Mouse (Mus musculus) kidney, embryonic 14.5 days (tissue): ENCODE data around the gene Rfpl4. TPM values are rescaled to one million over a fixed set of nuclear protein-coding genes. Genes with fewer than 3 reads are reported as not detected.
A peak's percentile ranks its signal among the peaks of the same experiment; 100 is the strongest.
"Not testable (repeated sequence)": the region's sequence is repeated elsewhere in the genome, so short reads cannot be mapped to it uniquely, and the experiment has no call there.

Experiments used
- ATAC-seq: fragments of 200-750 bp; cut with Nextera tagmentation; 2 replicates; pipeline ENCODE4 v1.8.0; 2017; ENCODE audit warnings: moderate number of reproducible peaks, mild to moderate bottlenecking, moderate TSS enrichment, moderate library complexity; ENCODE audit not compliant: low FRiP score, low TSS enrichment
- H3K27ac ChIP-seq: fragments of 300-500 bp; sonication (generic); 2 replicates; pipeline ENCODE4 v1.5.1; 2014; ENCODE audit warnings: low read depth, mild to moderate bottlenecking, low read length, moderate library complexity, mixed read lengths
- H3K27me3 ChIP-seq: fragments of 300-500 bp; sonication (generic); 2 replicates; pipeline ENCODE4 v1.6.1; 2014; ENCODE audit warnings: mild to moderate bottlenecking, low read length; ENCODE audit not compliant: control insufficient read depth, insufficient read depth
- H3K36me3 ChIP-seq: fragments of 300-500 bp; sonication (generic); 2 replicates; pipeline ENCODE4 v1.6.1; 2014; ENCODE audit warnings: low read length, mixed read lengths; ENCODE audit not compliant: control insufficient read depth, insufficient read depth
- H3K4me1 ChIP-seq: fragments of 300-500 bp; sonication (generic); 2 replicates; pipeline ENCODE4 v1.6.1; 2014; ENCODE audit warnings: low read length, mixed read lengths; ENCODE audit not compliant: control insufficient read depth, insufficient read depth
- H3K4me2 ChIP-seq: fragments of 300-500 bp; sonication (generic); replicated peaks from 2 replicates; pipeline ENCODE4 v1.6.1; 2014; ENCODE audit warnings: low read depth, mild to moderate bottlenecking, low read length
- H3K4me3 ChIP-seq: fragments of 300-500 bp; sonication (generic); 2 replicates; pipeline ENCODE4 v1.5.1; 2014; ENCODE audit warnings: mild to moderate bottlenecking, low read length
- H3K9ac ChIP-seq: fragments of 300-500 bp; sonication (generic); 2 replicates; pipeline ENCODE4 v1.6.1; 2014; ENCODE audit warnings: low read depth, mild to moderate bottlenecking, low read length, moderate library complexity
- H3K9me3 ChIP-seq: fragments of 300-500 bp; sonication (generic); 2 replicates; pipeline ENCODE4 v1.6.1; 2016; ENCODE audit warnings: low read length; ENCODE audit not compliant: control insufficient read depth
- WGBS: fragments of 180-500 bp; shearing (Covaris S2); extraction: QIAGEN DNeasy Blood & Tissue Kit; methylation state at CpG from one replicate; pipeline ENCODE4 v1.1.7; 2014; 5-methylcytosine and 5-hydroxymethylcytosine counted together
- polyA plus RNA-seq: library from polyadenylated mRNA; unstranded; fragments of >200 nt; fragmentation: Nextera tagmentation; extraction: Ambion mirVana; gene quantifications from 2 replicates; pipeline ENCODE4 v1.2.1, GENCODE M21; 2014

Gene Rfpl4
- polyA plus RNA-seq, 1 experiment from 2014 or later, result not detected

GRCm38 (mm10) chr7:5083325-5084105 is 33.2 kb downstream of the Rfpl4 start:
- no peak overlapping the region for H3K9ac ChIP-seq
- no peaks in the 10 kb centered on the region for H3K27me3 ChIP-seq
- WGBS, result 86% methylated on average over 18 of the region's 18 CpGs
- H3K4me2 ChIP-seq, result no peak overlapping the region
- peaks cover 14% of the 10 kb centered on the region for H3K4me1 ChIP-seq
- ATAC-seq, result no peak
- H3K4me3 ChIP-seq, result no peak overlapping the region
- peaks cover 38% of the 10 kb centered on the region for H3K36me3 ChIP-seq
- no peaks in the 10 kb centered on the region for H3K9me3 ChIP-seq
- no peak overlapping the region for H3K27ac ChIP-seq

GRCm38 (mm10) chr7:5081939-5082338 is 34.8 kb downstream of the Rfpl4 start:
- no peak overlapping the region for H3K4me2 ChIP-seq
- no peak for ATAC-seq
- no peaks in the 10 kb centered on the region for H3K27me3 ChIP-seq
- H3K27ac ChIP-seq, result no peak overlapping the region
- H3K4me1 ChIP-seq, result peaks cover 9% of the 10 kb centered on the region
- no peaks in the 10 kb centered on the region for H3K9me3 ChIP-seq
- 96% methylated on average over 2 of the region's 2 CpGs for WGBS
- H3K4me3 ChIP-seq, result no peak overlapping the region
- no peak overlapping the region for H3K9ac ChIP-seq
- H3K36me3 ChIP-seq, result peaks cover 52% of the 10 kb centered on the region

GRCm38 (mm10) chr7:5081241-5081640 is 35.5 kb downstream of the Rfpl4 start:
- no peak for ATAC-seq
- H3K27ac ChIP-seq, result no peak overlapping the region
- H3K9me3 ChIP-seq, result no peaks in the 10 kb centered on the region
- H3K4me1 ChIP-seq, result peaks cover 8% of the 10 kb centered on the region
- H3K4me2 ChIP-seq, result peak overlapping the region; percentile 74
- no peaks in the 10 kb centered on the region for H3K27me3 ChIP-seq
- H3K36me3 ChIP-seq, result peaks cover 55% of the 10 kb centered on the region
- peak overlapping the region; percentile 96 for H3K4me3 ChIP-seq
- WGBS, result 72% methylated on average over 6 of the region's 6 CpGs
- H3K9ac ChIP-seq, result peak overlapping the region; percentile 97

GRCm38 (mm10) chr7:5080815-5081214 is 35.9 kb downstream of the Rfpl4 start:
- Histone ChIP-seq H3K4me3 (peak overlapping the region; percentile 96), H3K9ac (peak overlapping the region; percentile 97), H3K4me1 (peaks cover 8% of the 10 kb centered on the region), H3K27me3 (no peaks in the 10 kb centered on the region), H3K27ac (peak overlapping the region; percentile 97; the same call in 1 of the 2 replicates), H3K9me3 (no peaks in the 10 kb centered on the region), H3K36me3 (peaks cover 56% of the 10 kb centered on the region), H3K4me2 (peak overlapping the region; percentile 74)
- 14% methylated on average over 6 of the region's 6 CpGs for WGBS
- ATAC-seq, result no peak

GRCm38 (mm10) chr7:5080010-5080751 is 36.6 kb downstream of the Rfpl4 start, which contains the start of gene Epn1:
Epn1 (plus strand) TSS chr7:5080235.
- Histone ChIP-seq H3K4me2 (peak within 1 kb of the TSS; percentile 74), H3K27me3 (no peaks in the 10 kb centered on the region), H3K4me1 (peaks cover 8% of the 10 kb centered on the region), H3K9me3 (no peaks in the 10 kb centered on the region), H3K27ac (peak within 1 kb of the TSS; percentile 97), H3K36me3 (peaks cover 54% of the 10 kb centered on the region), H3K4me3 (peak within 1 kb of the TSS; percentile 96), H3K9ac (peak within 1 kb of the TSS; percentile 97)
- ATAC-seq, result peak; percentile 96
- WGBS, result under 1% methylated on average over 69 of the region's 81 CpGs

- Histone ChIP-seq H3K4me2 (peak overlapping the region; percentile 74), H3K4me3 (peak overlapping the region; percentile 96), H3K27ac (0 out of 2 replicates have a peak overlapping the region, but pooled peaks have one; percentile 97), H3K36me3 (peaks cover 54% of the 10 kb centered on the region), H3K9ac (peak overlapping the region; percentile 97; the same call in 1 of the 2 replicates)
- H3K27me3 ChIP-seq, H3K4me1 ChIP-seq, H3K9me3 ChIP-seq: not testable (repeated sequence)
- ATAC-seq, result peak; percentile 37; the same call in 1 of the 2 replicates
- WGBS, result 41% methylated on average over 9 of the region's 13 CpGs
Observed at GRCm38 (mm10) chr7:5079365-5080009, 37.3 kb downstream of the Rfpl4 start.

- no peak overlapping the region for H3K4me3 ChIP-seq
- WGBS, result 90% methylated on average over 2 of the region's 2 CpGs
- no peaks in the 10 kb centered on the region for H3K27me3 ChIP-seq
- H3K36me3 ChIP-seq, result peaks cover 70% of the 10 kb centered on the region
- H3K4me2 ChIP-seq, result no peak overlapping the region
- H3K27ac ChIP-seq, result no peak overlapping the region
- peaks cover 8% of the 10 kb centered on the region for H3K4me1 ChIP-seq
- no peak overlapping the region for H3K9ac ChIP-seq
- no peak for ATAC-seq
- no peaks in the 10 kb centered on the region for H3K9me3 ChIP-seq
Observed at GRCm38 (mm10) chr7:5076931-5077330, 39.8 kb downstream of the Rfpl4 start.

GRCm38 (mm10) chr7:5074984-5075383 is 41.8 kb downstream of the Rfpl4 start:
- WGBS, result 94% methylated on average over 5 of the region's 5 CpGs
- Histone ChIP-seq H3K4me1 (no peaks in the 10 kb centered on the region), H3K36me3 (peaks cover 89% of the 10 kb centered on the region), H3K9me3 (no peaks in the 10 kb centered on the region), H3K4me2 (no peak overlapping the region), H3K9ac (no peak overlapping the region), H3K4me3 (no peak overlapping the region), H3K27ac (no peak overlapping the region), H3K27me3 (no peaks in the 10 kb centered on the region)
- no peak for ATAC-seq
